Mouse (Mus musculus) CH12.LX (cell line): ENCODE measurements at regions not wholly inside any gene's neighbourhood (a gene's known extent, or its start where the extent isn't known, plus 50 kb on each side); places are given as distances from the start of the nearest gene placed in this dataset.
"Not testable (repeated sequence)": the region's sequence is repeated elsewhere in the genome, so short reads cannot be mapped to it uniquely, and the experiment has no call there.

Experiments used
- DNase-seq: peaks from one replicate; pipeline ENCODE4 v3.0.0-alpha.2; 2013; ENCODE audit errors: extremely low read depth
- H3K27ac ChIP-seq: 2 replicates; pipeline ENCODE4 v1.5.1; 2012; ENCODE audit warnings: low read depth, mild to moderate bottlenecking, control low read depth, moderate library complexity; ENCODE audit not compliant: insufficient read depth
- H3K27me3 ChIP-seq: replicated peaks from 2 replicates; pipeline ENCODE3; 2012; ENCODE audit warnings: inconsistent platforms
- H3K36me3 ChIP-seq, 2 experiments: replicated peaks in 1 of 2; 2 replicates each; pipeline versions ENCODE3 to v1.6.1; 2012; ENCODE audit warnings: inconsistent platforms in 1 of 2, low read length in 1 of 2, mild to moderate bottlenecking in 1 of 2, mixed read lengths in 1 of 2, moderate library complexity in 1 of 2; ENCODE audit not compliant: control insufficient read depth in 1 of 2, insufficient read depth in 1 of 2
- H3K4me1 ChIP-seq, 2 experiments: 2 replicates each; pipeline ENCODE4 v1.6.1; 2012; ENCODE audit warnings: inconsistent platforms in 1 of 2, moderate library complexity in 1 of 2; ENCODE audit not compliant: insufficient read depth in 2 of 2, control insufficient read depth in 1 of 2
- H3K4me2 ChIP-seq: 2 replicates; pipeline ENCODE4 v1.6.1; 2012; ENCODE audit warnings: low read depth, mild to moderate bottlenecking, control low read depth; ENCODE audit not compliant: poor library complexity, insufficient read depth, severe bottlenecking
- H3K4me3 ChIP-seq, 3 experiments: fragments of 150-350 bp in 1 of 3; sonication (generic) in 1 of 3; replicated peaks in 1 of 3; 2 replicates each; pipeline versions ENCODE3 to v1.5.1; 2011 to 2012; ENCODE audit warnings: low read depth in 2 of 3, low read length in 2 of 3, mild to moderate bottlenecking in 2 of 3, moderate library complexity in 2 of 3, control low read depth in 1 of 3, improper control_type of control experiment in 1 of 3, inconsistent platforms in 1 of 3, mixed read lengths in 1 of 3; ENCODE audit not compliant: poor library complexity in 1 of 3
- H3K79me2 ChIP-seq: replicated peaks from 2 replicates; pipeline ENCODE4 v1.6.1; 2012; ENCODE audit warnings: mild to moderate bottlenecking, moderate library complexity; ENCODE audit not compliant: control insufficient read depth, poor library complexity, insufficient read depth, severe bottlenecking; ENCODE audit errors: extremely low read depth
- H3K9ac ChIP-seq: 2 replicates; pipeline ENCODE4 v1.6.1; 2012; ENCODE audit warnings: low read depth, mild to moderate bottlenecking, control low read depth, moderate library complexity; ENCODE audit not compliant: insufficient read depth
- H3K9me3 ChIP-seq: replicated peaks from 2 replicates; pipeline ENCODE3; 2012; ENCODE audit warnings: low read length, inconsistent platforms, mixed read lengths
- ELF1 ChIP-seq: IDR thresholded peaks from 2 replicates; pipeline ENCODE4 v1.6.1; 2014; ENCODE audit warnings: low read depth, mild to moderate bottlenecking, inconsistent platforms, low read length, improper control_type of control experiment
- EP300 ChIP-seq: IDR thresholded peaks from 2 replicates; pipeline ENCODE4 v1.6.1; 2011; ENCODE audit warnings: low read length, improper control_type of control experiment
- ETS1 ChIP-seq: conservative IDR thresholded peaks from 2 replicates; pipeline ENCODE4 v1.6.1; 2012; ENCODE audit warnings: low read depth, mild to moderate bottlenecking, inconsistent platforms, low read length, improper control_type of control experiment, moderate library complexity
- GABPA ChIP-seq: IDR thresholded peaks from 2 replicates; pipeline ENCODE4 v1.6.1; 2012; ENCODE audit warnings: low read depth, low read length, improper control_type of control experiment, inconsistent platforms; ENCODE audit not compliant: insufficient replicate concordance
- JUN ChIP-seq: IDR thresholded peaks from 2 replicates; pipeline ENCODE4 v1.6.1; 2011; ENCODE audit warnings: low read depth, mild to moderate bottlenecking, low read length, improper control_type of control experiment, moderate library complexity; ENCODE audit not compliant: insufficient read depth
- KAT2A ChIP-seq: IDR thresholded peaks from 2 replicates; pipeline ENCODE4 v1.6.1; 2012; ENCODE audit warnings: low read length, improper control_type of control experiment, inconsistent platforms; ENCODE audit not compliant: insufficient replicate concordance
- MAFK ChIP-seq: IDR thresholded peaks from 2 replicates; pipeline ENCODE4 v1.6.1; 2011; ENCODE audit warnings: low read length, improper control_type of control experiment; ENCODE audit not compliant: insufficient replicate concordance
- MEF2A ChIP-seq: IDR thresholded peaks from 2 replicates; pipeline ENCODE4 v1.6.1; 2014; ENCODE audit warnings: low read depth, mild to moderate bottlenecking, inconsistent platforms, low read length, improper control_type of control experiment, borderline replicate concordance
- MXI1 ChIP-seq: IDR thresholded peaks from 2 replicates; pipeline ENCODE4 v1.6.1; 2011; ENCODE audit warnings: mild to moderate bottlenecking, low read depth, low read length, improper control_type of control experiment
- MYC ChIP-seq: IDR thresholded peaks from 2 replicates; pipeline ENCODE4 v1.6.1; 2011; ENCODE audit warnings: low read depth, mild to moderate bottlenecking, improper control_type of control experiment, low read length
- POLR2AphosphoS2 ChIP-seq: IDR thresholded peaks from 2 replicates; pipeline ENCODE4 v1.6.1; 2011; ENCODE audit warnings: low read depth, low read length, improper control_type of control experiment
- RCOR1 ChIP-seq: conservative IDR thresholded peaks from 2 replicates; pipeline ENCODE4 v1.6.1; 2012; ENCODE audit warnings: low read depth, mild to moderate bottlenecking, inconsistent platforms, low read length, improper control_type of control experiment
- SMC3 ChIP-seq: IDR thresholded peaks from 2 replicates; pipeline ENCODE4 v1.6.1; 2011; ENCODE audit warnings: low read depth, low read length, improper control_type of control experiment
- UBTF ChIP-seq: IDR thresholded peaks from 2 replicates; pipeline ENCODE4 v1.6.1; 2012; ENCODE audit warnings: low read depth, mild to moderate bottlenecking, inconsistent platforms, low read length, improper control_type of control experiment, moderate library complexity
- USF2 ChIP-seq: conservative IDR thresholded peaks from 2 replicates; pipeline ENCODE4 v1.6.1; 2011; ENCODE audit warnings: low read depth, low read length, improper control_type of control experiment
- ZC3H11A ChIP-seq: IDR thresholded peaks from 2 replicates; pipeline ENCODE4 v1.6.1; 2012; ENCODE audit warnings: low read depth, mild to moderate bottlenecking, inconsistent platforms, low read length, improper control_type of control experiment
- dilution Hi-C: fragments of 300-500 bp; cut with MboI; formaldehyde crosslinking; loops from 2 replicates; pipeline ENCODE4 v1.14.3; 2020; ENCODE audit warnings: low sequenced_read_pairs; ENCODE audit not compliant: extremely low pct_unique_long_range_greater_than_20kb, extremely low pct_ligation_motif_present
- in situ Hi-C: fragments of 300-500 bp; cut with MboI; formaldehyde crosslinking; loops from 3 replicates; pipeline ENCODE4 v1.14.3; 2019; ENCODE audit warnings: low sequenced_read_pairs, low pct_ligation_motif_present, low pct_unique_long_range_greater_than_20kb, mixed read lengths

DNA sequence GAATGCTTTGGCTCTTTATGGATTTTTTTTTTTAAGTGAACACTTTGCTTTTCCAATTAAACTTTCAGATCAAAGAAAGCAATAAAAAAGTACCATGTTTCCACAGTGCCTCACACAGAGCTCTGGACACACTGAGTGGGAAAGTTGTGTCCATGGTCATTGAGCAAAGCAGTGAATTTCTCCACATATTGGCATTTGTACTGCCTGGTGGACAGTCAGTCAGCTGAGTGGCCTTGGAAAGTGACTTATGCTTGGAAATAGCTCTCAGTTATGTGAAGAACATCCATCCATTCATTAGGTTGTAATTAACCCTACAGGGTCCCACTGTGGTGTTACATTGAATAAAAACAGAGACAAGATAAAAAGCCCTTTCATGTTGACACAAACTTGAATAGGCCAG, 373.8 kb upstream of the Arid1b start:
- Histone ChIP-seq H3K27ac (no peak overlapping the region), H3K4me2 (no peak overlapping the region), H3K27me3 (no peaks in the 10 kb centered on the region), H3K9ac (no peak overlapping the region), H3K4me1 (no peaks in the 10 kb centered on the region), H3K9me3 (no peaks in the 10 kb centered on the region), H3K4me3 (no peak overlapping the region), H3K36me3 (no peaks in the 10 kb centered on the region), H3K79me2 (no peaks in the 10 kb centered on the region)
- dilution Hi-C loops, result no loop called here
- no peak for DNase-seq
- in situ Hi-C loops, result no loop called here
- TF ChIP-seq MEF2A (no peak), SMC3 (no peak), UBTF (no peak), POLR2AphosphoS2 (no peak), ELF1 (no peak), ZC3H11A (no peak), KAT2A (no peak), RCOR1 (no peak), GABPA (no peak), ETS1 (no peak), MXI1 (no peak), MYC (no peak), EP300 (no peak), USF2 (no peak)
- TF ChIP-seq, all 38 proteins: peak for 0

GRCm38 (mm10) chr17:4626126-4626525, 368.0 kb upstream of the Arid1b start:
- H3K4me2 ChIP-seq, H3K4me1 ChIP-seq, H3K27ac ChIP-seq, DNase-seq, H3K9ac ChIP-seq, H3K79me2 ChIP-seq, H3K36me3 ChIP-seq, H3K4me3 ChIP-seq, H3K27me3 ChIP-seq, H3K9me3 ChIP-seq, dilution Hi-C loops, in situ Hi-C loops: not testable (repeated sequence)

- Histone ChIP-seq H3K27ac (no peak overlapping the region), H3K9me3 (no peaks in the 10 kb centered on the region), H3K4me3 (no peak overlapping the region), H3K4me1 (no peaks in the 10 kb centered on the region), H3K4me2 (no peak overlapping the region), H3K36me3 (no peaks in the 10 kb centered on the region), H3K27me3 (no peaks in the 10 kb centered on the region), H3K79me2 (no peaks in the 10 kb centered on the region), H3K9ac (no peak overlapping the region)
- no peak for TF ChIP-seq JUN
- TF ChIP-seq MAFK, result no peak
- no peak for TF ChIP-seq SMC3
- TF ChIP-seq ETS1, result no peak
- DNase-seq, result no peak
- dilution Hi-C loops, result no loop called here
- in situ Hi-C loops, result no loop called here
These were observed 366.6 kb upstream of the Arid1b start for GRCm38 (mm10) chr17:4627542-4627941.
